Mouse (Mus musculus): ENCODE results near the gene Slc12a8.

GRCm38 (mm10) chr16:33583881-33584454 lies 66.8 kb downstream of the Slc12a8 start:
- TF ChIP-seq CTCF (IDR thresholded peaks at IDR 0.05; ENCODE audit: borderline replicate concordance, insufficient read depth, low read length): no peak
- no peak for TF ChIP-seq POLR2A (IDR thresholded peaks at IDR 0.05; ENCODE audit: low read depth, low read length)

Data from embryonic fibroblast, embryonic 13.5 days (primary cell).